Mouse (Mus musculus) intestine, postnatal 0 days (tissue): ENCODE measurements around the gene 1700086D15Rik. TPM values are rescaled to one million over a fixed set of nuclear protein-coding genes. Genes with fewer than 3 reads are reported as not detected.

Experiments used
- ATAC-seq: fragments of 200-750 bp; cut with Nextera tagmentation; 2 replicates; pipeline ENCODE4 v1.8.0; 2017; ENCODE audit warnings: mild to moderate bottlenecking, moderate TSS enrichment, moderate library complexity
- H3K27ac ChIP-seq: fragments of 300-500 bp; sonication (generic); 2 replicates; pipeline ENCODE4 v1.5.1; 2014; ENCODE audit warnings: mild to moderate bottlenecking, low read depth, low read length, moderate library complexity
- H3K27me3 ChIP-seq: fragments of 300-500 bp; sonication (generic); replicated peaks from 2 replicates; pipeline ENCODE4 v1.6.1; 2014; ENCODE audit warnings: low read length, mixed read lengths; ENCODE audit not compliant: control insufficient read depth, insufficient read depth
- H3K36me3 ChIP-seq: fragments of 300-500 bp; sonication (generic); 2 replicates; pipeline ENCODE4 v1.6.1; 2014; ENCODE audit warnings: mild to moderate bottlenecking, moderate library complexity; ENCODE audit not compliant: control insufficient read depth, insufficient read depth
- H3K4me1 ChIP-seq: fragments of 300-500 bp; sonication (generic); replicated peaks from 2 replicates; pipeline ENCODE4 v1.6.1; 2014; ENCODE audit warnings: antibody characterized with exemption, low read length, mixed read lengths; ENCODE audit not compliant: control insufficient read depth, insufficient read depth
- H3K4me2 ChIP-seq: fragments of 300-500 bp; sonication (generic); replicated peaks from 2 replicates; pipeline ENCODE4 v1.6.1; 2014; ENCODE audit warnings: low read depth, mild to moderate bottlenecking, moderate library complexity
- H3K4me3 ChIP-seq: fragments of 300-500 bp; sonication (generic); 2 replicates; pipeline ENCODE4 v1.5.1; 2014; ENCODE audit warnings: low read depth, low read length
- H3K9ac ChIP-seq: fragments of 300-500 bp; sonication (generic); 2 replicates; pipeline ENCODE4 v1.6.1; 2014; ENCODE audit warnings: mild to moderate bottlenecking, low read depth, low read length
- H3K9me3 ChIP-seq: fragments of 300-500 bp; sonication (generic); 2 replicates; pipeline ENCODE4 v1.6.1; 2016; ENCODE audit warnings: mixed run types; ENCODE audit not compliant: control insufficient read depth
- CTCF ChIP-seq: sonication (generic); IDR thresholded peaks from 2 replicates; pipeline ENCODE4 v1.5.1; 2016; ENCODE audit warnings: low read depth, mild to moderate bottlenecking, control low read depth, antibody characterized with exemption, moderate library complexity
- WGBS: fragments of 180-500 bp; shearing (Covaris S2); extraction: QIAGEN DNeasy Blood & Tissue Kit; methylation state at CpG from one replicate; pipeline ENCODE4 v1.1.7; 2014; 5-methylcytosine and 5-hydroxymethylcytosine counted together
- polyA plus RNA-seq: library from polyadenylated mRNA; unstranded; fragments of >200 nt; fragmentation: Nextera tagmentation; extraction: Ambion mirVana; gene quantifications from 2 replicates; pipeline ENCODE4 v1.2.1, GENCODE M21; 2015

The 1700086D15Rik gene
- polyA plus RNA-seq, 1 experiment from 2014 or later, result not detected

GRCm38 (mm10) chr11:65110058-65110457, 49.6 kb downstream of the 1700086D15Rik start:
- Histone ChIP-seq H3K4me3 (no peak overlapping the region), H3K9me3 (no peaks in the 10 kb centered on the region), H3K4me1 (no peaks in the 10 kb centered on the region), H3K27me3 (no peaks in the 10 kb centered on the region), H3K27ac (no peak overlapping the region), H3K36me3 (no peaks in the 10 kb centered on the region), H3K4me2 (no peak overlapping the region), H3K9ac (no peak overlapping the region)
- no peak for ATAC-seq
- WGBS, result 82% methylated on average over 10 of the region's 10 CpGs
- TF ChIP-seq CTCF, result no peak

GRCm38 (mm10) chr11:65107734-65108171, 51.9 kb downstream of the 1700086D15Rik start:
- Histone ChIP-seq H3K4me1 (no peaks in the 10 kb centered on the region), H3K9me3 (no peaks in the 10 kb centered on the region), H3K27me3 (no peaks in the 10 kb centered on the region), H3K27ac (no peak overlapping the region), H3K9ac (no peak overlapping the region), H3K36me3 (no peaks in the 10 kb centered on the region), H3K4me3 (no peak overlapping the region), H3K4me2 (no peak overlapping the region)
- ATAC-seq, result no peak
- 72% methylated on average over 5 of the region's 5 CpGs for WGBS
- 0 out of 2 replicates have a peak, but pooled peaks have one; percentile 14 for TF ChIP-seq CTCF

- no peaks in the 10 kb centered on the region for H3K36me3 ChIP-seq
- WGBS, result 59% methylated on average over 4 of the region's 4 CpGs
These were observed 52.5 kb downstream of the 1700086D15Rik start for GRCm38 (mm10) chr11:65107151-65107550.

GRCm38 (mm10) chr11:65104076-65104475, 55.6 kb downstream of the 1700086D15Rik start:
- 89% methylated on average over 3 of the region's 3 CpGs for WGBS
- no peak overlapping the region for H3K4me2 ChIP-seq
- no peaks in the 10 kb centered on the region for H3K27me3 ChIP-seq
- no peaks in the 10 kb centered on the region for H3K36me3 ChIP-seq
- H3K4me3 ChIP-seq, result no peak overlapping the region
- H3K27ac ChIP-seq, result no peak overlapping the region
- ATAC-seq, result no peak
- no peaks in the 10 kb centered on the region for H3K4me1 ChIP-seq
- no peak for TF ChIP-seq CTCF
- H3K9ac ChIP-seq, result no peak overlapping the region
- no peaks in the 10 kb centered on the region for H3K9me3 ChIP-seq

More at GRCm38 (mm10) chr11:65107151-65107550, 52.5 kb downstream of the 1700086D15Rik start:
- Histone ChIP-seq H3K4me1 (no peaks in the 10 kb centered on the region), H3K27ac (no peak overlapping the region), H3K27me3 (no peaks in the 10 kb centered on the region), H3K4me2 (no peak overlapping the region), H3K9me3 (no peaks in the 10 kb centered on the region), H3K4me3 (no peak overlapping the region), H3K9ac (no peak overlapping the region)
- no peak for ATAC-seq
- TF ChIP-seq CTCF, result no peak

Other genes with a start within 250 kb of the 1700086D15Rik start
- gene Elac2, start 180.9 kb downstream of the 1700086D15Rik start, polyA plus RNA-seq, result 7.1 and 7.5 TPM in 2 replicates
- 10.2 and 11.1 TPM in 2 replicates for gene Arhgap44, start 3.1 kb upstream of the 1700086D15Rik start, polyA plus RNA-seq
- 17.0 and 20.6 TPM in 2 replicates for gene Myocd, start 110.1 kb upstream of the 1700086D15Rik start, polyA plus RNA-seq